Mouse (Mus musculus) cerebellum, adult 11 months (tissue): ENCODE results near the gene 4930544D05Rik.

Experiments used
- DNase-seq: peaks from one replicate; pipeline ENCODE4 v3.0.0; 2022

The 4930544D05Rik gene

DNA sequence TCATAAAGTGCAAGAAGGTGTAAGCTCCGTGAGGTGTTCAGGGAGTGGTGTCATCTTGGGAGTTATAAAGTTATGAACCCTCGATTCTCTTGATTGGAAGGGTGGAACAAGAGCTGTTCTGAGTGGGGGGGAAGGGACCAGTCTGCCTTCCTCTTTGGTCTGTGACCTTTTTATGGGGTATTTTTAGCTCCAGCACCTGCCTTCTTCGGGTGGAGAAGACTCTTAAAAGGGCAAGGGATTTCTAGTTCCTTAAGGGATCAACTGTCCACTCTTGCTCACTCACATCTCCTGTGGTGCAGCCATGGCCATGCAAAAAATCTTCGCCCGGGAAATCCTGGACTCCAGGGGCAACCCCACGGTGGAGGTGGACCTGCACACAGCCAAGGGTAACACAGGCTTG is 41.9 kb downstream of the 4930544D05Rik start:
- DNase-seq: no peak

DNA sequence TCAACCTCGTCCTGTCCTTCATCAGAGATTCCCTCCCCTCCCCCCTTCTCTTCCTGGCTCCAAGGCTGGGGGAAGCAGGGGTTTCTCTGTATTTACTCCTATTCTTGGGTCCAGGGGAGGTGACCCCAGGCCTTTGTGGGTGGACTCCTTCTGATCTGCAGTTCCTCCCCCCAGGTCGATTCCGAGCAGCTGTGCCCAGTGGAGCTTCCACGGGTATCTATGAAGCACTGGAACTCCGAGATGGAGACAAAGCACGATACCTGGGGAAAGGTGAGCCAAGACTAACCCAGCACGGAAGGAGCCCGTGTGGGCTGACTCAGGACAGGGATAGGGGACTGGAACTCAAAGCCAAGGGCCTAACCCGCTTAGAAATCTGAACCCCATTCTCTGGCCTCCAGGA is 42.3 kb downstream of the 4930544D05Rik start:
- no peak for DNase-seq

DNA sequence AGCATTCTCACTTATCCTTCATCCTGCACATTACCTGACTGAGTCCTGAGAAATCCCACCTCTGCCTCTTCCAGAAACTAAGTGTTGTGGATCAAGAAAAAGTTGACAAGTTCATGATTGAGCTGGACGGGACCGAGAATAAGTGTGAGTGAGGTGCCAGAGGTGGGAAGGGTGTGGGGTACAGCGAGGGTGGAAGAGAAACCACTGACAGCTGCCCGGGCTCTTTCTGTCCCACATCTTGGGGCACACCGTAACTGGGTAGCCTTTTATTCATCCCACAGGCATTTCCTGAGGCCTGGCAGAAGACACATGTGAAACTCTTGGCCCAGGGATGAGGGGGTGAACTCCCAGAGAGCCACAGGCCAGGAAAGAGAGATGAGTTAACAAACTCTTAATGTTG is 42.9 kb downstream of the 4930544D05Rik start:
- DNase-seq: no peak

DNA sequence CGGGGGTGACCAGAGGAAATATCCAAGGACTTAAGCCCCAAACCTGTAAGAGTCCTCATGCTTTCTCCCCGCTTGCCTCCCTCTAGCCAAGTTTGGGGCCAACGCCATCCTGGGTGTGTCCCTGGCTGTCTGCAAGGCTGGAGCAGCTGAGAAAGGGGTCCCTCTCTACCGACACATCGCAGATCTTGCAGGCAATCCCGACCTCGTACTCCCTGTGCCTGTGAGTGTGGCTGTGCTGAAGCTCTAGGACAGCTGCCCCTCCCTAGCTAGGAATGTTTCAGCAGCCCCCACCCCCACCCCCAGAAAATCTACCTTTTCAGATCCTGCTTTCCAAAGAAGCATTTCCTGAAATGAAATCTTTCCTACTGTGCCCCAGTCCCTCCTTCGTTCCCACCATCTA is 43.3 kb downstream of the 4930544D05Rik start:
- no peak for DNase-seq

DNA sequence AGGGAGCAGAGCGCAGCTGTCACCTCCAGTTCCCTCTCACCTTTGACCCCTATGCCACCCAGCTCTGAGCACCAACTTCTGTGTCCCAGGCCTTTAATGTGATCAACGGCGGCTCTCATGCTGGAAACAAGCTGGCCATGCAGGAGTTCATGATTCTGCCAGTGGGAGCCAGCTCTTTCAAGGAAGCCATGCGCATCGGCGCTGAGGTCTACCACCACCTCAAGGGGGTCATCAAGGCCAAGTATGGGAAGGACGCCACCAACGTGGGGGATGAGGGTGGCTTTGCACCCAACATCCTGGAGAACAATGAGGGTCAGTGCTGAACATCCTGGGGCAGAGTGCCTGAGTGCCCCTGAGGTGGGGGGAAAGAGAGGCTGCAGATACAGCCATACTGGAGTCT is 44.9 kb downstream of the 4930544D05Rik start:
- no peak for DNase-seq

DNA sequence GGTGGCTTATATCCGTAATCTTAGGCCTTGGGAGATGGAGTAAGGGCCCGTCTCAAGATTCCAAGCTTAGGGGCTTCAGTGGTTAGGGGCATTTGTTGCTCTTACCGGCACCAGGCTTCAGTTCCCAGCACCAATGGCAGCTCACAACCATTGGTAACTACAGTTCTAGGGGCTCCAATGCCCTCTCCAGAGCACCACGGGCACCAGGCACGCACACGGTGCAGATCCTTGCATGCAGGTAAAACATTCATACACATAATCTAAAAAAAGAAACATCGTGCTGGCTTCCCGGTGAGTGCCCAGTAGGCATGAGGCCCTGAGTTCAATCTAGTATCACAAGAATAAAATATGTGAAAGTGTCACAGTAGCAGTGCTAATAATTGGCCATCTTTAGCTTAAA is 47.5 kb downstream of the 4930544D05Rik start:
- DNase-seq: no peak

DNA sequence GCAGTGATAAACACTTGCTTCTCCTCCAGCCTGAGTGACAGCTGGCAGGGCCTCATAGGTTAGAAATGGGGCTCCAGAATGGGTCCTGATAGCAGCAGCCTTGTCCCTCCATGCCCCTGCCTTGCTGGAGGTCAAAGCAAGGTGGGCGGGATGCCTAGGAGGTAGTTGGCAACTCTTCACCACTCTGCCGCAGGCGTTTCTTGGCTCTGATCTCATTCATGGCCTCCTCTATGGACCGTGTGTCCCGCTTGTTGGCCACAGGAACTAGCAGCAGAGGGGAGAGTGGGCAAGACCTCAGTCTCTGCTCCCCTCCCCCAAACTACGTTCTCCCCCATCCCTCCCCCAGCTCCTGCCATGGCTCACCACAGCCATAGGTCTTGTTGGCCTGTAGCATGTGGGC is 48.3 kb downstream of the 4930544D05Rik start:
- DNase-seq: no peak

DNA sequence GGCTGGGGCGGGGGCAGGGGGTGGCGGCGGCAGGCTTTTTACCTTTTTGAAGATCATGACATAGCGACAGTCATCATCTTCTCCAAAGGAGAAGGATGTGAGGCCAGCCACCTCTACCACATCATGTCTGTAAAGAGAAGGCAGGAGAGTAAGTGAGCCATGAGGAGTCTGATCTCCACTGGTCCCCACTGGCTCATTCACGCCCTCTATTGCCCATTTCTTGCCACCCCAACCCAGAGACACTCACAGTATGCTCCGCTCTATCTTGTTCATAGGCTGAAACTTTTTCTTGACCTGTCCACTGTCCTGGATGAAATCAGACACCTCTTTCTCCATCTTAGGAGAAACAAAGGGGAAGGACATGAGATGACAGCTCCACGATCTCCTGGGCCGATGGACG is 49.1 kb downstream of the 4930544D05Rik start:
- DNase-seq: no peak
